Mouse (Mus musculus) CH12F3 (cell line): Measurements from ENCODE around the gene Tmem141.

Source experiments
- in situ Hi-C: fragments of 300-500 bp; cut with MboI; formaldehyde crosslinking; loops from 2 replicates; pipeline ENCODE4 v1.14.3; 2020; ENCODE audit warnings: low sequenced_read_pairs

The Tmem141 gene

GRCm38 (mm10) chr2:25577951-25578795 lies 43.6 kb downstream of the Tmem141 start:
- in situ Hi-C loops: no loop called here

DNA sequence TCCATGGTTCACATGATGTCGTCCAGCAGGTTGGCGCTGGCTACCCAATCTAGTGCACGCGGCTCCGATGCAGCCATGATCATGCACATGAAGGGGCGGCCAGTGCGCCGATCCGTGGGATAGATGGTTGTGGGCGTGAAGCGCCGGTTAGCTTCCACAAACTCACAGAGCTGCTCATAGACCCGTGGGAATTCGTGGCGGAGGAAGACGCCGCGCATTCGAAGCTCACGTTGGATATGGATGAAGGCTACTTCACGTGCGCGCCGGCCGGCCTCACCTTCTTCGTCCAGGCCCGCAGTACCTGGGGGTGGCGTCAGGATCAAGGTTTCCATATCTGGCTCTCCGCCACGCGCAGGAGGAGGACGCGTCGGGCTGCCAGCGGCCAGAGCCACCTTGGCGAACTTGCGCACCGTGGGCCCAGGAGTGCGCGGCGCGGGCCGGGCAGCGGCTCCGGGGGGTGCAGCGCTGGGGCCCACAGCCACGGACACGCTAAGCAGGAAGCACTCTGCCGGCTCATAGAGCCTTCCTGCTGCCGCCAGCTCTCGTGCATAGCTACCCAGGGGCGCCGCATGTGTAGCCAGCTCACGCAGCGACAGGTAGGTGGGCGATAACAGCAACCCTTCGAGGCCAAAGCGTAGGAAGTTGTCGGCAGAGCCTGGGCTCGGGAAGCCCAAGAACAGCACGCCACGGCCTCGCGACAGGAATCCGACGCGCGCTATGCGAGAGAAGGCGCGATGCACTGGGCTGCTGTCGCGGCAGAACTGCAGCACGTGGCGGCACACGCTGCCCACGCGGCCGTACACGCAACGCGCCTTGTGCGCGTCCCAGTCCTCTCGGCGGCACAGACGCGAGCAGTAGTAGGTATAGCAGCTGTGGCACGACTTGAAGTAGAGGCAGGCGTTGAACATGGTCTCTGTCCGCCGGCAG lies 44.6 kb downstream of the Tmem141 start:
- in situ Hi-C loops: no loop called here

GRCm38 (mm10) chr2:25576028-25576850 lies 45.6 kb downstream of the Tmem141 start:
- in situ Hi-C loops: no loop called here

DNA sequence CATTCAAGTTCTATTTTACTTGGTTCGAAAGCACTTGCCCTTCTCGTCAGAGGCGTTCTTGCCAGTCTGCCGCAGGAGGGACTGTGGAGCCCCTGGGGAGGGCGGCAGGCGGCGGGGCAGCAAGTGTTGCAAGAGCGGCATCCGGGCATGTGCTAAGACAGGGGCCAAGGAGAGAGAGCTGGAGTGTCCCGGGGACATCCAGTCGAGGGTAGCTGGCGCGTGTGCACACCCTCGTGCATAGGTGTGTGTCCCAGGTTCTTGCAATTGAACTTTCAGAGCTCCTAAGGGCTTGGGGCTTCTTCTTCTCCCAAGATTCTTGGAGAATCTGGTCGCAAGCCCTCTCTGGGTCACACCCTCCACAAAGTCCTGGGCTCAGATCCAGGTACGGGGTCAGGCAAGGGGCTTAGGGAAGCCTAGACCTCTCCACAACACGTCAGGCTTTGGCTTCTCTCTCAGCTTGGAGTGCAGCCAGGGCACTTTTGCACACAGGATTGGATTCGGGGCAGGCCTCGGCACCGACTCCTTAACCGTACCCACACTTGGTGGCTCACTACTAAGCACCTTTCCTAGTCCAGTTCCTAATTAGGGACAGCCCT lies 46.3 kb downstream of the Tmem141 start:
- in situ Hi-C loops: no loop called here

- in situ Hi-C loops: no loop called here
Measured at GRCm38 (mm10) chr2:25574579-25575431, 47.0 kb downstream of the Tmem141 start, which contains the start of the genes Mamdc4 and Phpt1. Mamdc4 (minus strand) TSS chr2:25574845. Phpt1 (minus strand) TSS chr2:25575224.

GRCm38 (mm10) chr2:25574136-25574535 lies 47.7 kb downstream of the Tmem141 start:
- in situ Hi-C loops: no loop called here

- in situ Hi-C loops: no loop called here
Measured at GRCm38 (mm10) chr2:25573068-25573467, 48.7 kb downstream of the Tmem141 start.

- in situ Hi-C loops: no loop called here
Measured at GRCm38 (mm10) chr2:25571221-25571620, 50.6 kb downstream of the Tmem141 start.
